Mouse (Mus musculus): ENCODE measurements at regions not wholly inside any gene's neighbourhood (a gene's known extent, or its start where the extent isn't known, plus 50 kb on each side); places are given as distances from the start of the nearest gene placed in this dataset.

- TF ChIP-seq EP300 (IDR thresholded peaks at IDR 0.05; ENCODE audit: insufficient read depth, low read depth, low read length) (no peak), POLR2A (IDR thresholded peaks at IDR 0.05; ENCODE audit: insufficient read depth, low read length) (no peak)
Measured at GRCm38 (mm10) chr12:77633981-77634650, 396.2 kb downstream of the Fut8 start.
